Mouse (Mus musculus) common myeloid progenitor, adult 5-6 weeks (primary cell): ENCODE data around the gene Tomm40. TPM values are rescaled to one million over a fixed set of nuclear protein-coding genes. Genes with fewer than 3 reads are reported as not detected.
"Not testable (repeated sequence)": the region's sequence is repeated elsewhere in the genome, so short reads cannot be mapped to it uniquely, and the experiment has no call there.

Source experiments
- ATAC-seq: replicated peaks from 2 replicates; pipeline ENCODE4 v1.8.0; 2016; ENCODE audit warnings: low read depth, mild to moderate bottlenecking, moderate TSS enrichment, inconsistent platforms; ENCODE audit not compliant: poor library complexity, severe bottlenecking
- total RNA-seq: library from RNA; stranded (forward); fragments of 200-1000, 187-1606 nt; gene quantifications from 2 replicates; pipeline ENCODE4 v1.2.3, GENCODE M21; 2017

The Tomm40 gene
- total RNA-seq, 1 experiment from 2014 or later: 40.1 TPM

GRCm38 (mm10) chr7:19691873-19692865 is 23.1 kb downstream of the Tomm40 start, which contains the start of gene Apoc1:
Apoc1 (minus strand) TSS chr7:19692660.
- no peak for ATAC-seq

DNA sequence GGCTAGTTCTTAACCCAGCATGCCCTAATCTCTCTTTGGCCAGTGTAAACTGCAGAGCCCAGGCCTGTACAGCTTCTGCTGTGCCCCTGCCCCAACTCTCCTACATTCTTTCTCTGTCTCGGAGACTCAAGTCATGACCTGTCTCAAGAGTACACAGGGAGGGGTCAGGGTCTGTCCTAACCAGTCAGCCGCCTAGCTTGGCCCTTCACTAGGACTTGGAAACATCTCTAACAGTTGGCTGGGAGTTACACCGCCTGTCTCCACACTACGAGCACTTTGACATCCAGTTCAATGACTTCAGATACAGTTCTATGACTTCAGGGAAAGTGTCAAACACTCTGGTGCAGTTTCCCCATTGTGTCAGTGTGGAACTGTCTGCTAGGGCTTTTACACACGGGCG is 23.8 kb downstream of the Tomm40 start:
- no peak for ATAC-seq

DNA sequence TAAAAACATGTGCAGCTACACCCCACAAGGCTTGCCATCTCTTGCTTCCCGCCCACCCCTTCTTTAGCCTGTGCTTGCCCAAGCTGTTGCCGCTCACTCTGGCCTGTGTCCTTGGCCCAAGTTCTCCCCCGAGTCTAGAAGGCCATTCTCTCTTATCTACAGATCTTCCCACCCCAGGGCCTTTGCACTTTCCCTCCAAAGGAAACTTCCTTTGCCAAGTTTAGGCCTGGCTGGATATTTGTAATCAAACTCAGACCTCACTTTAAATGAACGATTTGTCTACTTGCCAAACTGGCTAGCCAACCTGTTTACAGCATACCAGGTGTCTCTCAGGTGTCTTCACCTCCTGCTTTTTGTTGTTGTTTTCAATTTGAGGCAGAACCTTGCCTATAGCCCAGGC is 24.4 kb downstream of the Tomm40 start:
- ATAC-seq: no peak

- no peak for ATAC-seq
Observed at GRCm38 (mm10) chr7:19688611-19689010, 26.6 kb downstream of the Tomm40 start.

GRCm38 (mm10) chr7:19688101-19688500 is 27.1 kb downstream of the Tomm40 start:
- no peak for ATAC-seq

DNA sequence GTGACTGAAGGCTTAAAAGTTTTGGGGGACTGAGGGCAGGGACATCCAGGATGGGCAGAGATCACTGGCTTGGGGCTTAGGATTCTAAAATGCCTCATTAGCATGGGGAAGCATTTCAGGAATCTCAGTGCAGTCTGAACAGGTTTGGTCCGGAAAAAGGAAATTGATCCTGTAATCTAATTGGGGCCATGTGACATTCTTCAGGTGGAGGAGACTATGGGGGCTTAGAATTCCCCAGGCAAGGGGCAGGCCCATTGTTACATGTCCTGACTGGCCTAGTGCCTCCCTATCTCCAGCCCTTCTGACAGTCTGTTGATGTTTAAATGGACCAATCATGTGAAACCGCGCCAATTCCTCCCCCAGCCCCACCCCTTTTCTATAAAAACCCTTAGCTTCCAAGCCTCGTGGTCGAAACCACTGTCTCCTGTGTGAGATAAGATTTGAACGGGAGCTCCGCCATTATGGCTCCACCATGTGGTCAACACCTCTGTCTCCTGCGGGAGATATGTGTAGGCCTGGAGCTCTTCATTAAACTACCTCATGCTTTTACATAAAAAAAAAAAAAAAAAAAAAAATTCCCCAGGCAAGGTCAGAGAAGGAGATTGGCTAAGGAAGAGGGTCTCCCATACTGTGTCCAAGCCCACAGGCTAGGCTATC is 28.2 kb downstream of the Tomm40 start:
- ATAC-seq: not testable (repeated sequence)

- ATAC-seq: no peak
Observed at GRCm38 (mm10) chr7:19686521-19686920, 28.7 kb downstream of the Tomm40 start.

DNA sequence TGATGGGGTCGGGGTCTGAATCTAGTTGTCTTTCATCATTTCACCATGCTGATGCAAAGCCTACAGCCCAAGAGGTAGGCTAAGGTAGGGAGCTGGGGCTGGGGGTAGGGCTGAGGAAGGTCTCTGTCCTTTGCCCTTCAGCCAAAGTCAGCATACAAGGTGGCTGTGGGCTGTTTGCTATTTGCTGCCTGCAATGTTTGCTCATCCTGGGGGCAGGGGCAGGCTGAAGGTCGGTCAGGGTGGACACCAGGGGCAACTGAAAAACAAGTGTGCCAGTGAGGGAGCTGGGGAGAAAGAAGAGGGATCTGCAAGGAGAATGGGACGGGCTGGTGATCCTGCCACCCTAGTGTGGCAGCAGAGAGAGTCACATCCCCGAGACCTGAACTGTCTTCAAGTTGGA is 29.9 kb downstream of the Tomm40 start:
- ATAC-seq: no peak

DNA sequence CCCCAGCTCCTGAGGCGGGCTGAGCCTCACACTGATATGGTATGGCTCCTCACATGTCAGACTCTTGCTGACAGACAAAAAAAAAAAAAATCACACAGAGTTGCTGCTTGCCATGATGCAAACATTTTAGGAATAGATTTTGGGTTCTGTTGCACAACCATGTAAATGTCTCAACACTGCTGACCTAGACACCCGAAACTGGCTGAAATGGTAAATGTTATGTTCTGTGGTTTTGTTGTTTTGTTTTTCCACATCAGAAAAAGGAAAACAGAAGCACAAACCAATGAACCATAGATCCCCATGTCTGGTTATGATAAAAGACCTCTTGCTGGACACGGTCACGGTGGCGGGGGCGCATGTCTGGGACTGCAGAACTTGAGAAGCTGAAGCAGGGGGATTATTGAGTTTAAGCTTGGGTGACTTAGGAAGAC is 31.5 kb downstream of the Tomm40 start:
- ATAC-seq: peak; percentile 61

GRCm38 (mm10) chr7:19682979-19683378 is 32.3 kb downstream of the Tomm40 start:
- ATAC-seq: no peak

DNA sequence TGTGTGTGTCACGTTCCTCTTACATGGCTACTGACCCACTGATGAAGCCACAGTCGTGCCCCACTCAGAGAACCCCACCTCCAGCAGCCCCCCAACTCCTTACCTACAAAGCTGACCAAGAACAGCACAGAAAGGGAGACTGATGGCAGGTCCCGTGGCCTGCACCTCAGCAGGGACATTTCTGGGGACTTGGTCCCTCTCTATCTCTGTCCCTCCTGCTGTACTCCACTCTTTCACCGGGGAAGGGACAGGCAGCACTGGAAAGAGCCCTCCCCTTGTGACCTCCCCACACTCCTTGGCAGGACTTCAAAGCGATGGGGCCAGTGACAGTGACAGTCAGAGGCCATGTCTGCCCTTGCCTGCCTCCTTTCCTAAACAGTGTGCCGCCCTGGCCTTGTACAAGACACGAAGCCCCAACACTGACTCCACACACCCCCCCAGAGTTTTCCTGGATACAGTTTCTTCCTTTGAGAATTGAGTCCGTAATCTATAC is 34.0 kb downstream of the Tomm40 start, which contains the start of the genes Gm44805 and Apoc4:
Gm44805 (minus strand) TSS at position 222 of the 493 bp plus-strand sequence.
Apoc4 (minus strand) TSS at position 278 of the 493 bp plus-strand sequence.
- no peak for ATAC-seq

DNA sequence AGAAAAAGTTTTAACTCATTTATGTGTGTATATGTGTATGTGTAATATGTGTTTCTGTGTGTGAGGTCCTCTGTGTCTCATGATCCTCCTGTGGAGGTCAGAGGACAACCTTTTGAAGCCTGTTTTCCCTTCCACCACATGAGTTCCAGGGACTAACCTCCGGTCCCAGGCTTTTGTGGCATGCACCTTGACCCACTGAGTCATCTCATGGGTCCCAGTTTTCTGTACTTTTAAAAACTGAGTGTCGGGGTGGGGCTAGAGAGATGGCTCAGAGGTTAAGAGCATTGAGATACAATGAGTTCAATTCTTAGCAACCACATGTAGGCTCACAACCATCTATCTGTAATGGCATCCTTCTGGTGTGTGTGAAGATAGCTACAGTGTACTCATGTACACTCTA is 34.5 kb downstream of the Tomm40 start:
- no peak for ATAC-seq

DNA sequence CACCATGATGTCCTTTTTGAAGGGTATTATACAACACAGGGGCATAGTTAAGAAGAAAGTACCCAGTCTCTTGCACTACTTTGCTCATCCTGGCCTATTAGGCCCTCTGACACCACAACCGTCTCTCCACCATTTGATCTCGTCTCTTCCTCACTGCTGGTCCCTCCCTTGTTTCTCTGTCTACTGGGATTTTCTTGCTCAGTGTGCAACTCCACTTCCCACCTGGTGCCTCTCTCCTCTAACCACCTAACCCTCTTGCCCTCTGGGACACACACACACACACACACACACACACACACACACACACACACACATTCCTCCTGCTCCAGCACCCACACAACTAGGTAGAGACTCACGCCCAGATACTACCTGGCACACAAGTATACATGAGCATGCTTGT is 36.3 kb downstream of the Tomm40 start:
- ATAC-seq: no peak

GRCm38 (mm10) chr7:19677872-19678271 is 37.4 kb downstream of the Tomm40 start, which contains the start of gene Apoc2:
Apoc2 (minus strand) TSS chr7:19677941.
- no peak for ATAC-seq

DNA sequence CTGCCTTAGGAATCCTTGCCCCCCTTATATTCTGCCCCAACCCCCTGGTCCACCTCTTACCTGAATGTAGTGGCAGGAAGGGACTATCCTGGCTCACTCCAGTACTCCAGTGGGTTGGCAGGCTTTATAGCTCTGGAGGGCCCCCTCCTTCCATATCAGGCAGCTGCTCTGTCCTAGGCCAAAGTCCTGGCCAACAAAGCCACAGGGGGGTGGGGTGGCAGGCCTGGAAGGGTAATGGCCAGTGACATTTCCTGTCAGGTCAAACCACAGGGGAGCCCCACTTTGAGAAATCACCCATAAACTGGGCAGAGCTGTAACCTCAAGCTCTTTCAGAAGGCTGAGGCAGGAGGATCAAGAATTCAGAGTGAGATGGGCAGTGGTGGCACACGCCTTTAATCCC is 38.6 kb downstream of the Tomm40 start:
- no peak for ATAC-seq

DNA sequence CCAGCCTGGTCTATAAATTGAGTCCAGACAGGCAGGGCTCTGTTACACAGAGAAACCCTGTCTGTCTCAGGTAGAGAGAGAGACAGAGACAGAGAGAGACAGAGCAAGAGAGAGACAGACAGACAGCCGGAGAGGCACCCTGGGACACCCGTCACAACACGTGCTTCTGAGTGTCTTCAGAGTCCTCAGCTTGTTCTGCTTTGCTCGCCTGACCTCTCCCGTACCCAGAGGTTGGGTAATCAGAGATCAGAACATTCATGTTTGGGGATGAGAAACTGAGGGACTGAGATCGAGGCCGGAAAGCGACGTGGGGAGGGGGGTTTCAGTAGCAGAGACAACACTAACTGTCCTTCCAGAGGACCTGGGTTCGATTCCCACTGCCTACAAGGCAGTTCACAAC is 39.4 kb downstream of the Tomm40 start:
- no peak for ATAC-seq

DNA sequence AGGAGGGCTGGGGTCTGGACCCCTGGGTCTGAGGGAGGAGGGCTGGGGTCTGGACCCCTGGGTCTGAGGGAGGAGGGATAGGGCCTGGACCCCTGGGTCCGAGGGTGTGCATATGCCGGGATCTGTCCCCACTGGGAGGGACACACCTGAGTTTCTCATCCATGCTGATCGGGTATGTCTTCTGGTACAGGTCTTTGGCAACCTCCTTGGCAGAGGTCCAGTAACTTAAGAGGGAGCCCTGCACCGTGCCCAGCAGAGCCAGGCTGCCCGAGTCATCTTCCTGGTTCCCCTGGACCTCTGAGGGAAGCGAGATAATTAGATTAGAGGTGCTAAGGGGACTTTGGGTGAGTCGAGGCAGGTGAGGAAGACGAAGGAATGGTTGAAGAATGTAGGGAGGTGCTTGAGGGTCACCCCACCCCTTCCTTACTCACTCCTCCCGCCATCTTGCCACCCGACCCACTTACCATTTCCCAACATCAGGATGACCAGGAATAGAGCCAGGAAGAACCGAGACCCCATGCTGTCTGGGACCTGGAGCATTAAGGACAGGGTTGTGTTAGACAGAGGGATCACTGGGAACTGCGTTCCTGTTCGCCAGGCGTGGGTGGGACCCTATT is 42.0 kb downstream of the Tomm40 start:
- ATAC-seq: no peak

DNA sequence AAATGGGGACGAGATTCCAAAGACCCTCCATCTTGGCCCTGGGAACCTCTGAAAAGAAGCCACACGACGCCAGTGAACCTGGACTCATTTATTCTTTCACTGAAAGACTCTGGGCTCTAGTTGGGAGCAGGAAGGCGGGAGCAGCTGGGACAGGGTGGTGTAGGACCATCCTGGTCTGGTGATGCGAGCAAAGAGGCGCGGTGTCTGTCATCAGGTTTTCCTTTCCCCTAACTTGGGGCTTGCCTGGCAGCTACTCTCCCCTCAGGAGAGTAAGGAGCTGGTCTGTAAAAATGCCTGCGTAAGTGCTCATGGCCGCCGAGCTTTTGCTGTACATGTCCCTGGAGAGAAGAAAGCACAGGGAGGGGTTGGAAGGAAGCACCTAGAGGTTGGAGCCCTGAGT is 43.7 kb downstream of the Tomm40 start:
- no peak for ATAC-seq

- ATAC-seq: peak; percentile 68
Observed at GRCm38 (mm10) chr7:19668947-19669721, 46.1 kb downstream of the Tomm40 start.

DNA sequence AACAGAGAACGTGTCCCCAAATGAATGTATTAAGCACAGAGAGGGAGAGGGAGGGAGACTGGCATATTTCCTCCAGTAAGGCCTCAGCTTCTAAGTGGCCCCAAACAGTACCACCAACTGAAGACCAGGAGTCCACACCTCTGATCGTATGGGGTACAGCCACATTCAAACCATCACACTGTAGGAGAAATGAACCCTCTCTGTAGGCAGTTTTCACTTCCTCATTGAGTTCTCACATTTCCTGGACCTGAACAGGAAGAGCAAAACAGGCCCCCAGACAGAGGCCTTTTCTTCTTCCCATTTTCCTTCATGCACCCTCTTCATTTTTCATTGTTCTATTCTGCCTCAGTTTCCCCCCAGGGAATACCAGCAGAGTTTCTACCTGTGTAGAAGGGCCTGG is 47.8 kb downstream of the Tomm40 start:
- ATAC-seq: no peak
